Mouse (Mus musculus) hindbrain, embryonic 16.5 days (tissue): Measurements from ENCODE around the gene Styk1. TPM values are rescaled to one million over a fixed set of nuclear protein-coding genes. Genes with fewer than 3 reads are reported as not detected.

Experiments
- ATAC-seq: fragments of 200-750 bp; cut with Nextera tagmentation; 2 replicates; pipeline ENCODE4 v1.8.0; 2017; ENCODE audit warnings: moderate TSS enrichment, moderate library complexity
- H3K27ac ChIP-seq: fragments of 300-500 bp; sonication (generic); 2 replicates; pipeline ENCODE4 v1.5.1; 2014; ENCODE audit warnings: low read depth, mild to moderate bottlenecking, control low read depth, low read length, moderate library complexity
- H3K27me3 ChIP-seq: fragments of 300-500 bp; sonication (generic); replicated peaks from 2 replicates; pipeline ENCODE4 v1.6.1; 2014; ENCODE audit warnings: low read length; ENCODE audit not compliant: control insufficient read depth, insufficient read depth
- H3K36me3 ChIP-seq: fragments of 300-500 bp; sonication (generic); 2 replicates; pipeline ENCODE4 v1.6.1; 2014; ENCODE audit warnings: mild to moderate bottlenecking, low read length, moderate library complexity, mixed read lengths; ENCODE audit not compliant: control insufficient read depth, insufficient read depth
- H3K4me1 ChIP-seq: fragments of 300-500 bp; sonication (generic); 2 replicates; pipeline ENCODE4 v1.6.1; 2014; ENCODE audit warnings: low read depth, low read length; ENCODE audit not compliant: control insufficient read depth, insufficient read depth
- H3K4me2 ChIP-seq: fragments of 300-500 bp; sonication (generic); 2 replicates; pipeline ENCODE4 v1.6.1; 2014; ENCODE audit warnings: mild to moderate bottlenecking, low read length, control low read depth, moderate library complexity
- H3K4me3 ChIP-seq: fragments of 300-500 bp; sonication (generic); 2 replicates; pipeline ENCODE4 v1.5.1; 2014; ENCODE audit warnings: mild to moderate bottlenecking, low read length, control low read depth, moderate library complexity
- H3K9ac ChIP-seq: fragments of 300-500 bp; sonication (generic); 2 replicates; pipeline ENCODE4 v1.6.1; 2014; ENCODE audit warnings: low read depth, mild to moderate bottlenecking, control low read depth, low read length, moderate library complexity
- H3K9me3 ChIP-seq: fragments of 300-500 bp; sonication (generic); 2 replicates; pipeline ENCODE4 v1.6.1; 2014; ENCODE audit warnings: mild to moderate bottlenecking, low read length, moderate library complexity; ENCODE audit not compliant: control insufficient read depth
- WGBS: fragments of 180-500 bp; shearing (Covaris S2); extraction: QIAGEN DNeasy Blood & Tissue Kit; methylation state at CpG from one replicate; pipeline ENCODE4 v1.1.7; 2014; 5-methylcytosine and 5-hydroxymethylcytosine counted together
- polyA plus RNA-seq: library from polyadenylated mRNA; unstranded; fragments of >200 nt; fragmentation: Nextera tagmentation; extraction: Ambion mirVana; gene quantifications from 2 replicates; pipeline ENCODE4 v1.2.1, GENCODE M21; 2015

Styk1 gene
- polyA plus RNA-seq, 1 experiment from 2014 or later: 7.4 TPM

DNA sequence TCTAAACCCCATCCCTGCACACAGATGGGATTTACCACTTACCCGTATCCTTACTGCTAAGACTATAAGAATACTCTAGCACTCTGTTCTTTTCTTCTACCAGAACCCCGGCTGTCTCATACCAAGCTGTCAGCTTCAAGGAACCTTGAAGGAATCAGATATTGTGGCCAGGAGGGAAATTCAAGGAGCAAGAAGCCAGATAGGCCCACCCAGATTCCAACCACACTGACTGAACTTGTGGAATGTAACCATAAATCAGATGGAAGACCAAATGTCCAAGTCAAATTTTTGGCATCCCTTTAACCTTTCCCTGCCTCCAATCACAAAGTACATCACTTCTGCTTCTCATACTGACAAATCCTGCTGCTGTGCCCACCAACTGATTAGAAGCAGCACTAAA is 6.4 kb downstream of the Styk1 start:
- no peaks in the 10 kb centered on the region for H3K27me3 ChIP-seq

DNA sequence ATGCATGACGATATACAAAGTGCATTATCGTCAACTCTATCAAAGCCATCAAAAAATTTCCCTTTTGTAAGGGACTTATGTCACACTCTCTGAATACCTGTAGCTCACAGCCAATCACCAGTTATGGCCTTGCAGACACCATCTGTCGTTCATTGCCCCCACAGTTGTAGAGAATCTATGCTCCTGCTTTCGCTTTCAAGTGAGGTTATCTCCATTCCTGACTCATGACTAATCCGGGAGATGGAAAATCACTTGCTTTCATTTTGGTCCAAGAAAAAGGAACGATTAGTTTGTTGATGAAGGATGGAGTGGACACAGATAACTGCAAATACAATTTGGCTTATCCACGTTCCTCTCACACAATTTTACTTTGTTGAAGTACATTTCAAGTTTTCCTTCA is 9.1 kb downstream of the Styk1 start:
- ATAC-seq: no peak
- no peaks in the 10 kb centered on the region for H3K4me1 ChIP-seq
- WGBS: 87% methylated on average over 7 of the region's 7 CpGs
- no peaks in the 10 kb centered on the region for H3K9me3 ChIP-seq
- H3K27me3 ChIP-seq: no peaks in the 10 kb centered on the region
- no peaks in the 10 kb centered on the region for H3K36me3 ChIP-seq
- no peak overlapping the region for H3K9ac ChIP-seq
- H3K4me3 ChIP-seq: no peak overlapping the region
- H3K27ac ChIP-seq: no peak overlapping the region
- no peak overlapping the region for H3K4me2 ChIP-seq

More for the DNA sequence above, 6.4 kb downstream of the Styk1 start:
- no peaks in the 10 kb centered on the region for H3K4me1 ChIP-seq
- H3K36me3 ChIP-seq: no peaks in the 10 kb centered on the region
- no peak overlapping the region for H3K9ac ChIP-seq
- ATAC-seq: no peak
- 92% methylated on average over 2 of the region's 2 CpGs for WGBS
- no peaks in the 10 kb centered on the region for H3K9me3 ChIP-seq
- H3K4me2 ChIP-seq: no peak overlapping the region
- no peak overlapping the region for H3K27ac ChIP-seq
- no peak overlapping the region for H3K4me3 ChIP-seq

DNA sequence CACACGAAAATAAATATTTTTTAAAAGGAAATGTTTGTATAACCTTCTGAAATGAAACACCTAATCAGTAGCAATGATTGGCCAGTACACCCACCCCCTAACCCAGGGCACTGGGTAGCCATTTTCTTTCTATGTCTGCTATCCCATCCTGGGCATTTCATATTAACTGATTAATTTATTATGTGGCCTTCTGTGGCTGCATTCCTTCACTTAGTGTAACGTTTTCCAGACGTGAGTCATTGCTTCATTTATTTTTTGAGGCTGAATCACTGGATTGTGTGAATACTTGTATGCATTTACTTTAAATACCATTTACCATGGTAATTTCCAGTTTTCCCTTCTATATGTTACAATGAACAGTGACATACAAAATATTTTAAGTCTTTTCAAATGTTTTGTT is 13.3 kb downstream of the Styk1 start:
- Histone ChIP-seq H3K27me3 (no peaks in the 10 kb centered on the region), H3K9ac (no peak overlapping the region), H3K27ac (no peak overlapping the region), H3K4me2 (no peak overlapping the region), H3K9me3 (no peaks in the 10 kb centered on the region), H3K4me1 (no peaks in the 10 kb centered on the region), H3K4me3 (no peak overlapping the region), H3K36me3 (no peaks in the 10 kb centered on the region)
- WGBS: 77% methylated on average over 3 of the region's 3 CpGs
- ATAC-seq: no peak

DNA sequence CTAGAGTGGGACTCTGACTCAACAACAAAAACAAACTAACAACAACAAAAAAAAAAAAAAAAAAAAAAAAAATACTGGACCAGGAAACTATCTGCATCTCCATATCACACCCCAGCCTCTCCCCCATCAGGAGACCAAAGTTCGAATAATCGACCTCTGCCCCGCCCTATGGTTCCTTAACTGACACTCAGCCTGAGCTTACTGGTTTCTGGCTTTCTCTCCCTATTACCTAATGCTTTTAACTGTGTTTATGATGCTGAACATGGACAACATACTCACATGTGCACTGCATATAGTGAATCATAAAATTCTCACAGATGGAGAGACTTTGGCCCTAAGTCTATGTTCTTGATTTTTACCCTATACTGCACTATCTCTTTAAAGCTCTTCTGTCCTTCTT is 14.1 kb downstream of the Styk1 start:
- 89% methylated on average over 3 of the region's 3 CpGs for WGBS
- Histone ChIP-seq H3K9me3 (no peaks in the 10 kb centered on the region), H3K27me3 (no peaks in the 10 kb centered on the region), H3K9ac (no peak overlapping the region), H3K4me1 (no peaks in the 10 kb centered on the region), H3K4me3 (no peak overlapping the region), H3K4me2 (no peak overlapping the region), H3K36me3 (no peaks in the 10 kb centered on the region), H3K27ac (no peak overlapping the region)
- ATAC-seq: no peak

DNA sequence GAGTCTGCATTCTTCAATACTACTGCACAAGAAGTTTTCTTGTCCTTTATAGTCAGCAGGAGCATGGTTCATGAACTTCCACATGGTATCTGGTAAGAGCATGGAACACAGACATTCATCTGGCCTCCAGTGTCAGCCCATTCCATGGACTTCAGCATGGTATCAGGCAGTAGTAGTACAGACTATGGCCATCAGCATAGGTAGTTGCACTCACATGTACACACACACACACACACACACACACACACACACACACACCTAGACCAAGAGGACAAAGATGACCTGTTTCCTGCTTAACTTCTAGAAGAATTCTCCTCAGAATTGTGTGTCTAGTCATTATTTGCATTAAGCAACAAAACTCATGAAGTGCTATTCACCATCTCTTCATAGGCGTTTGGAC is 14.6 kb downstream of the Styk1 start:
- no peaks in the 10 kb centered on the region for H3K27me3 ChIP-seq
- no peak overlapping the region for H3K4me3 ChIP-seq
- no peaks in the 10 kb centered on the region for H3K36me3 ChIP-seq
- 82% methylated on average over 1 of the region's 1 CpGs for WGBS
- no peak overlapping the region for H3K27ac ChIP-seq
- no peaks in the 10 kb centered on the region for H3K4me1 ChIP-seq
- no peak overlapping the region for H3K9ac ChIP-seq
- ATAC-seq: no peak
- no peaks in the 10 kb centered on the region for H3K9me3 ChIP-seq
- H3K4me2 ChIP-seq: no peak overlapping the region

DNA sequence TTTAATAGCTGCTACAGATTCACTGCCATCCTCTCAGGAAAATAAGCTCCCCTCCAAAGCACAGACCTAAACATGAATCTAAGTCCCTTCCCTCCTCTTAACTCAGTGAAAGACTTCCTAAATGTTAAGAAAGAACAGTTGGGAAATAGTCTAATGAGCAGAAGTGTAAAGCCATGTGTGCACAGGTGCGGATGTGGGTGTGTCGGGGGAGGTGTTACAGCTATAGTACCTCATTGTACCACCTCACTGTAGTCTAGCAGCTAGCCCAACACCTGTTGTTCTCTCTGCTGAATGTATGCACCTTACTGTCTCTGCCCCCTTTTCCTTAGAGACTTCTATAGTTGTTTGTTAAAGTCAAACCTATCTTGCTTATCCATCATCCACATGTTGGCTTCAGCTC is 26.3 kb downstream of the Styk1 start:
- no peak for ATAC-seq
- Histone ChIP-seq H3K9me3 (no peaks in the 10 kb centered on the region), H3K4me3 (no peak overlapping the region), H3K27ac (no peak overlapping the region), H3K36me3 (no peaks in the 10 kb centered on the region), H3K4me2 (no peak overlapping the region), H3K27me3 (no peaks in the 10 kb centered on the region), H3K9ac (no peak overlapping the region), H3K4me1 (no peaks in the 10 kb centered on the region)
- 91% methylated on average over 2 of the region's 2 CpGs for WGBS

DNA sequence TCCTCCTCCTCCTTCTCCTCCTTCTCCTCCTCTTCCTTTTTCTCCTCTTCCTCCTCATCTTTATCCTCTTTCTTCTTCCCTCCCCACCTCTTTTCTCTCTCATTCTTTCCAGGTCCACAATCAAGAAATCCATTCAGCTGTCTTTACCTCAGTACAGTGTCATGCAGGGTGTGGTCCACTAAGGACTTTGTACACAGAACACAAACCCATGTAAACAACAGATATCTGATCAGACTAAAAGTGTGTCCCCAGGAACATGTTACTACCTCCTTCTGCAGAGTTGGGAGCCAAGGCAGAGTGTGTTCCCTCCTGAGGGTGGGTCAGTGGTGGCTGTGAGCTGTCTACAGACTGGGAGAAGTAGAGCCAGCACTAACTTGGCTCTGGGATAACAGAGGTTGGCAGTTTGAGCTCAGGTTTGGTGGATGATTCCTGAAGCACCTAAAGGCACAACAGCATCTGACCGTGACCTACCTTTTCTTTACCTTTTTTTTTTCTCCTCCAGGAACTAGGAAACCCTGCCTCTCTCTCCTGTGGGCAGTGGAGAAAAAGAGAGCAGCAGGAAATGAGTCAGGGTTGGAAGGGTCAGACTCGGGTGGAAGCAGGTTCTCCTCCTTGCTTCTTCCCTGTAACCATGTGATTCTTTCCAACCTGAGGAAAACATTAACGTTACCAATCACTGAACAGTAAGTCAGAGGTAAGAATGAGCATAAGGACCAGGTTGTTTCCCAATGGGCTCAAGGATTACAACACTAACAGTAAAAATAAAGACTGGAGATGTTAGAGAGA is 31.4 kb downstream of the Styk1 start:
- Histone ChIP-seq H3K4me3 (no peak overlapping the region), H3K36me3 (no peaks in the 10 kb centered on the region), H3K4me2 (no peak overlapping the region), H3K4me1 (no peaks in the 10 kb centered on the region), H3K9ac (no peak overlapping the region), H3K27me3 (no peaks in the 10 kb centered on the region), H3K27ac (no peak overlapping the region), H3K9me3 (no peaks in the 10 kb centered on the region)
- WGBS: 74% methylated on average over 3 of the region's 3 CpGs
- ATAC-seq: no peak

DNA sequence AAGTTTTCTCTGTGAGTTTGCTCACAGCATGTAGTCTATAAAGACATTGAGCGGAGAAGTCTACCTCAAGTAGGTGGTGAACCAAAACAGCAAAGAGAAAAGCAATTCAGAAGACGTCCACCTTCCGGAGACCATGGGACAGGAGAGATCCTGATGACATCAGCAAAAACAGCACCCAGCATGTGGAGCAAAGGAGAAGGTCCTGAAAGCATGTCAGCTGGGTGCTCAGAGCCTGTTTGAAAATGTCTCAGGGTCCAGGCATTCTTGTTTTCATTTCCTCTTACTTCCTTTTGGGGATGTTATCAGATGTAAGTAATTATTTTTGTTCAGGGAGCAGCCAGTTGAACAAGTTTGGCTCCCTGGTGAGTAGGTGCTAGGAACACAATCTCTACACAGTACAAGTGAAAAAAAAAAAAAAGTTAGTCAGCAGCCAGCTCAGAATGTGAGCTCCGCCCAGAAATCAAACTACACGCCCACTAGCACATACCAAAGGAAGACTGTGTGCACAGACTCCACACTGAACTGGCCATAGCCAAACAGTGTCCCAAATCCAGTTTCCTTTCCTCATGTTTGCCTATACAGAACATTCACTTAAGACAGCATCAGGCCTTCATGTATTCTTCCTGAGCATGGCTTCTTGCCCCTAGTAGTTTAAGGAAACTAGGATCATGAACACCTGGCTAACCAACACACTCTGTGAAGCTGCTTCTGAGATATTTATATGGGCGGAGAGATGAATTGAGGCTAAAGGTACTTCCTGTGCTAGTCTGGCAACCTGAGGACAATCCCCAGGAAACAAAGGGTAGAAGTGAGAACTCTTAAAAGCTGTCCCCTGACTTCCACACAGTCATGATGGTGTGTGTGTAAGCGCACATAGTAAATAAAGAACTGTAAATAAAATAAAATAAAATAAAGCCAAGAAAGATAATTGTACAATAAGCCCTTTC is 37.0 kb downstream of the Styk1 start:
- ATAC-seq: no peak
- no peaks in the 10 kb centered on the region for H3K36me3 ChIP-seq
- no peaks in the 10 kb centered on the region for H3K27me3 ChIP-seq
- no peak overlapping the region for H3K4me3 ChIP-seq
- H3K27ac ChIP-seq: no peak overlapping the region
- H3K9ac ChIP-seq: no peak overlapping the region
- no peaks in the 10 kb centered on the region for H3K4me1 ChIP-seq
- 91% methylated on average over 7 of the region's 7 CpGs for WGBS
- no peaks in the 10 kb centered on the region for H3K9me3 ChIP-seq
- H3K4me2 ChIP-seq: no peak overlapping the region

DNA sequence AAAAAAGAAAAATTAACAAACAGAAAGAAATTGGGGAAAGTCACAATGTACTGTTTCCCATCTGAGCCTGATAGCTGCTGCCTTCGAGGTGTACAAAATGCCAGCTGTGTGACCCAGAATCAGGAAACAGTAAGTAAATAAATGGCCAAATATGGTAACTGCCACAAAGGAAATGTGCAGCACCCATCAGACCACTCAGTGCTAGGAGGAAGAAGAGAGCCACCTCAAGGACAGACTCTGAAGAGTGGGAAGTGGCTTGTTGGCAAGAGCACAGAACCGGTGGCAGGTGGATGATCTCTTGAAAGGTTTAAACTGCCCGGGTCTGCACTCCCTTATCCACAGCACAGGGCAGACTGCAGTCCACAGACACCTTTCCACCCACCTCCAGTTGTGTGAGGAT is 45.4 kb downstream of the Styk1 start:
- H3K9ac ChIP-seq: no peak overlapping the region
- WGBS: 91% methylated on average over 3 of the region's 3 CpGs

More for the DNA sequence above, 45.4 kb downstream of the Styk1 start:
- no peak for ATAC-seq
- Histone ChIP-seq H3K27me3 (no peaks in the 10 kb centered on the region), H3K4me1 (no peaks in the 10 kb centered on the region), H3K9me3 (no peaks in the 10 kb centered on the region), H3K36me3 (no peaks in the 10 kb centered on the region), H3K27ac (no peak overlapping the region), H3K4me2 (no peak overlapping the region), H3K4me3 (no peak overlapping the region)
